ENCODE assay signal across 25 mouse cellular contexts in the genomic region with DNA sequence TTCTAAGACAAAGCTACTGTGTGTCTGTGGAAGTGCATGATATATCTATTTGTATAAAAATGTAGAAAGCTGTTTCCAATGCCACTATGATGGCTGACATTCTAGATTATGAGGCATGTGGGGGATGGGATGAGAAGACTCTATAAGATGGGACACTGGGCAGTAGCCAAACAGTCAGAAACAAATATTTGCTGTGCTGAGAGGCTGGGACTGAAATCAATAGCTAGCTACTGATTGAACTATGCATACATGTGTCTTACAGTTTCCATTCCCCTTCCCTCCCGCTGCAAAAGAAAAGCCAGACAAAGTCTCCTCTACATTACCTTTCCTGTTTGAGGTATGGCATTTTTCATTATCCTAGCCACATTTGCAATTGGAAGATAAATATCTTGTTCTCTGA. TPM values are rescaled to one million over a fixed set of nuclear protein-coding genes. Genes with fewer than 3 reads are reported as not detected.
DNase-seq lines count a peak whose midpoint lies in the region; ATAC-seq and TF ChIP-seq lines count a peak whose summit lies in the region.
"Had no signal": no experiment of that assay in that cellular context is flagged by ENCODE, and none has a peak within 500 bp of the region (broad histone marks: within the 10 kb centered on the region; RNA-seq: fewer than 3 reads in every experiment).

No protein-coding gene starts in this region.

- H3K27me3 ChIP-seq in liver, adult 2 months (ENCODE audit: control insufficient read depth, insufficient read depth, low read length): no peaks in the 10 kb centered on the region
- no peaks in the 10 kb centered on the region for H3K27me3 ChIP-seq in liver, embryonic 15.5 days
- H3K27me3 ChIP-seq in liver, postnatal 0 days (ENCODE audit: insufficient read depth, low read length): no peaks in the 10 kb centered on the region
- H3K27me3 ChIP-seq: CH12.LX; embryonic facial prominence, embryonic 13.5 days; embryonic facial prominence, embryonic 15.5 days; forebrain, embryonic 12.5 days; Patski had no signal

- no peak for TF ChIP-seq EP300 in liver, postnatal 0 days (IDR thresholded peaks at IDR 0.05; ENCODE audit: low read depth)

- H3K4me2 ChIP-seq in liver, embryonic 15.5 days: no peak overlapping the region
- H3K4me2 ChIP-seq in liver, postnatal 0 days (ENCODE audit: low read depth, low read length): no peak overlapping the region
- H3K4me2 ChIP-seq: embryonic facial prominence, embryonic 13.5 days; embryonic facial prominence, embryonic 15.5 days; forebrain, embryonic 12.5 days had no signal

- TF ChIP-seq CTCF in liver, adult 2 months (IDR thresholded peaks at IDR 0.05; ENCODE audit: low read depth, low read length): no peak
- no peak for TF ChIP-seq CTCF in liver, postnatal 0 days (IDR thresholded peaks at IDR 0.05; ENCODE audit: low read depth)

- no peak overlapping the region for H3K9ac ChIP-seq in liver, adult 2 months (ENCODE audit: low read depth, low read length)
- no peak overlapping the region for H3K9ac ChIP-seq in liver, embryonic 15.5 days
- no peak overlapping the region for H3K9ac ChIP-seq in liver, postnatal 0 days (replicated peaks)
- H3K9ac ChIP-seq: embryonic facial prominence, embryonic 13.5 days; embryonic facial prominence, embryonic 15.5 days; forebrain, embryonic 12.5 days had no signal

- peak; percentile 82 for DNase-seq in liver, adult 2 months (ENCODE audit: extremely low read depth, low read depth, low spot score)
- DNase-seq in liver: no peak
- no peak for DNase-seq in liver, postnatal 0 days
- DNase-seq: adrenal gland, adult 8-10 months; adrenal gland, postnatal 14 days; adrenal gland, postnatal 36 days; B cell, adult 2 months; cerebellum, adult 11-12 months; cerebellum, adult 2 months; cerebellum, adult 9-10 months; cerebellum, postnatal 25 days; embryo, embryonic 11 days had no signal

- no peaks in the 10 kb centered on the region for H3K9me3 ChIP-seq in liver, embryonic 15.5 days (replicated peaks)
- no peaks in the 10 kb centered on the region for H3K9me3 ChIP-seq in liver, postnatal 0 days (ENCODE audit: low read length)
- H3K9me3 ChIP-seq: embryonic facial prominence, embryonic 13.5 days; embryonic facial prominence, embryonic 15.5 days; forebrain, embryonic 10.5 days; forebrain, embryonic 12.5 days; G1E had no signal

- peak overlapping the region; percentile 53 for H3K27ac ChIP-seq in liver, adult 2 months (replicated peaks; ENCODE audit: insufficient read depth, low read depth, low read length)
- H3K27ac ChIP-seq in liver, embryonic 15.5 days (replicated peaks): no peak overlapping the region
- peak overlapping the region; percentile 39; the same call in 1 of the 2 replicates for H3K27ac ChIP-seq in liver, postnatal 0 days (ENCODE audit: low read depth)
- H3K27ac ChIP-seq: embryonic facial prominence, embryonic 13.5 days; embryonic facial prominence, embryonic 15.5 days; forebrain, embryonic 10.5 days; forebrain, embryonic 12.5 days had no signal

- peaks cover 42% of the 10 kb centered on the region for H3K36me3 ChIP-seq in liver, adult 2 months (ENCODE audit: control insufficient read depth, insufficient read depth, low read length)
- H3K36me3 ChIP-seq in liver, embryonic 15.5 days (replicated peaks): peaks cover 95% of the 10 kb centered on the region
- H3K36me3 ChIP-seq in liver, postnatal 0 days (replicated peaks; ENCODE audit: insufficient read depth, low read length): peaks cover 82% of the 10 kb centered on the region

- no peak overlapping the region for H3K4me3 ChIP-seq in liver, adult 2 months (ENCODE audit: insufficient read depth, low read depth, low read length)
- no peak overlapping the region for H3K4me3 ChIP-seq in liver, embryonic 15.5 days (replicated peaks)
- H3K4me3 ChIP-seq in liver, postnatal 0 days (ENCODE audit: low read depth, low read length): no peak overlapping the region
- H3K4me3 ChIP-seq: embryonic facial prominence, embryonic 13.5 days; embryonic facial prominence, embryonic 15.5 days; erythroblast, embryonic 14.5 days; forebrain, embryonic 10.5 days; forebrain, embryonic 12.5 days had no signal

- peaks cover 12% of the 10 kb centered on the region for H3K79me2 ChIP-seq in liver, adult 2 months (ENCODE audit: control insufficient read depth, insufficient read depth, low read length)

- H3K4me1 ChIP-seq in liver, adult 2 months (ENCODE audit: control insufficient read depth, insufficient read depth, low read length): peaks cover 36% of the 10 kb centered on the region
- peaks cover 31% of the 10 kb centered on the region for H3K4me1 ChIP-seq in liver, embryonic 15.5 days (replicated peaks)
- peaks cover 23% of the 10 kb centered on the region for H3K4me1 ChIP-seq in liver, postnatal 0 days (ENCODE audit: insufficient read depth)
- H3K4me1 ChIP-seq: embryonic facial prominence, embryonic 13.5 days had no signal

- WGBS in liver, adult 2 months: 16% methylated on average over 1 of the region's 1 CpGs
- 78% methylated on average over 1 of the region's 1 CpGs for WGBS in liver, embryonic 15.5 days (ENCODE audit: insufficient replicate concordance)
- WGBS in liver, postnatal 0 days (ENCODE audit: insufficient replicate concordance): 94% methylated on average over 1 of the region's 1 CpGs

- no peak for TF ChIP-seq POLR2A in liver, adult 2 months (IDR thresholded peaks at IDR 0.05; ENCODE audit: extremely low read depth, insufficient read depth, low read length)

- 0 out of 2 replicates have a peak, but pooled peaks have one; percentile 33 for ATAC-seq in liver, embryonic 15.5 days (ENCODE audit: insufficient read depth)
- ATAC-seq in liver, postnatal 0 days: peak; percentile 60
- ATAC-seq in inflammation-experienced regulatory T-cells, adult 6 months: no peak
- ATAC-seq: activated CD4-positive, CD25-positive, alpha-beta regulatory T cell, adult 4 months; CD4-positive, CD25-positive, alpha-beta regulatory T cell, adult 4 months; forebrain, embryonic 14.5 days; Patski had no signal

RNA-seq across cellular contexts. Expression of gene Nfyb, which starts 9.3 kb away (rescaled TPM):
- 30.8 and 34.8 TPM in 2 replicates for total RNA-seq in liver, adult 2 months (2014; rRNA removed)
- polyA plus RNA-seq in liver, adult 2 months (2012; rRNA removed): 29.0 and 30.2 TPM in 2 replicates
- 33.1 and 33.2 TPM in 2 replicates for polyA plus RNA-seq in liver, embryonic 15.5 days (2015; fragmentation: Nextera tagmentation; extraction: Ambion mirVana)
- 26.6 and 30.1 TPM in 2 replicates for polyA plus RNA-seq in liver, postnatal 0 days (2015; fragmentation: Nextera tagmentation; extraction: Ambion mirVana)
- polyA plus RNA-seq in inflammation-experienced regulatory T-cells, adult 6 months (2017; shearing (Covaris generic)): 100 to 1,000 TPM in 1 of 3 experiments, 10 to 100 TPM in 2; 73.0 to 117 (median 87.5) TPM

RNA-seq across cellular contexts. Expression of gene Hcfc2, which starts 58.7 kb away (rescaled TPM):
- 10.0 and 12.2 TPM in 2 replicates for total RNA-seq in liver, adult 2 months (2014; rRNA removed)
- 4.4 and 5.6 TPM in 2 replicates for polyA plus RNA-seq in liver, adult 2 months (2012; rRNA removed)
- polyA plus RNA-seq in liver, embryonic 15.5 days (2015; fragmentation: Nextera tagmentation; extraction: Ambion mirVana): 12.0 and 12.9 TPM in 2 replicates
- 9.3 and 11.9 TPM in 2 replicates for polyA plus RNA-seq in liver, postnatal 0 days (2015; fragmentation: Nextera tagmentation; extraction: Ambion mirVana)
- polyA plus RNA-seq in inflammation-experienced regulatory T-cells, adult 6 months (2017; shearing (Covaris generic)): 10 to 100 TPM; 27.9 to 33.4 (median 28.7) TPM
